Mouse (Mus musculus) T-helper 17 cell (primary cell): Measurements from ENCODE around the gene Srprb.

Experiments
- in situ Hi-C, 2 experiments: fragments of 300-600 bp; cut with MboI, MseI; formaldehyde crosslinking; loops; 1 replicate in 1 of 2; 2 replicates in 1 of 2; pipeline ENCODE4 v1.15.1; 2025; ENCODE audit warnings: high pct_unique_total_duplicates in 2 of 2

Srprb gene

DNA sequence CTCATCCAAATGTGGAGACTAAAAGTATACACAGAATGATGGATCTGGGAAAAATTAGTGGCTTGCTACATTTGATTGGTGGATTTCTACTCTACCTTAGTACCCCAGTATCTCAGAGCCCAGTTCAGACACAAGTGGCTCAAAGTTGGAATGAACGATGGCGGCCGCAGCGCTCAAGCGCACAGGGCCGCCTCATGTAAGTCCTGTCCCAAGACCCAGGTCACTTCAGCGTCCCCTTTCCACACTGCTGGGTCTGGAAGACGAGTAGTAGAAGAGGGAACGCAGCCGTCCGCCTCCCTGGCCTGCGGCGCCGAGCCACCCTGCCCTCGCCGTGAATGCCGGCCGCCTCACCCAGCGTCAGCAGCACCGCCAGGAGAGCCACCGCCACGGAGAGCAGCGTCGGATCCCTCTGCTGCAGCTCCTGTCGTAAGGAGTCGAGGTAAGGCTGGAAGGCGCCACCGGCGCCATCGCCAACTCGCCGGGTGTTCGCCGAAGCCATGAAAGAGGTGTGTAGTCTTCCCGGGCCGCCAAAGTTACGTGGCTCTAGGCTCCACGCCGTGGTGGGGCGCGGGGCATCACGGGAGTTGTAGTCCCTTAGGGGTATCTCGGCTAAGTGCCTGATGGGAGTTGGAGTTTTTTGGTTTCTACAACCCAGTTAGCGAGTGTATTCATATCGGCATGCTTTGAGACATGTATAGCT, at the start of gene Srprb:
Srprb (minus strand) TSS at position 577 of the 700 bp plus-strand sequence.
- in situ Hi-C loops, result loop anchor here in 1 of 2 experiments (5.0 to 10.0 kb wide), 2 partner anchors 89 to 793 kb away; partner anchors contain the start of gene Rab6b

DNA sequence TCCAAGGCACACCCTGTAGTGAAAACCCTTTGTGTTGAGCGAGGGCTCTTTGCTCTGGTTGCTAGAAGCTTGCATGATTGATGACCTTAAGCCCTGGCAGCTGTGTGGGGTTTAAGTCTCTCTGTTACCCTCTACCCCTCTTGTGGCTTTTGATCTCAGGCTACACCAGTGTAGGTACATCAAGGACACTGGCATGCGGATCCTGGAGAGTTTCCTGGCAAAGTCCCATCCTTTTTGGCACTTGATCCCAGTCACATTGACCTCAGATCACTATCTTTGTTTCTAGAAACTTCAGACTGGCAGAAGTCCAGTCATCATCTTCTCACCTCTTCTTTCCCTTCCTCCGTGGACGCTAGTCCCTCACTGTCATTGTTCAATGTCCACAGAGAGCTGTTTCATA, 46.7 kb upstream of the Srprb start:
- in situ Hi-C loops, result no loop called here

DNA sequence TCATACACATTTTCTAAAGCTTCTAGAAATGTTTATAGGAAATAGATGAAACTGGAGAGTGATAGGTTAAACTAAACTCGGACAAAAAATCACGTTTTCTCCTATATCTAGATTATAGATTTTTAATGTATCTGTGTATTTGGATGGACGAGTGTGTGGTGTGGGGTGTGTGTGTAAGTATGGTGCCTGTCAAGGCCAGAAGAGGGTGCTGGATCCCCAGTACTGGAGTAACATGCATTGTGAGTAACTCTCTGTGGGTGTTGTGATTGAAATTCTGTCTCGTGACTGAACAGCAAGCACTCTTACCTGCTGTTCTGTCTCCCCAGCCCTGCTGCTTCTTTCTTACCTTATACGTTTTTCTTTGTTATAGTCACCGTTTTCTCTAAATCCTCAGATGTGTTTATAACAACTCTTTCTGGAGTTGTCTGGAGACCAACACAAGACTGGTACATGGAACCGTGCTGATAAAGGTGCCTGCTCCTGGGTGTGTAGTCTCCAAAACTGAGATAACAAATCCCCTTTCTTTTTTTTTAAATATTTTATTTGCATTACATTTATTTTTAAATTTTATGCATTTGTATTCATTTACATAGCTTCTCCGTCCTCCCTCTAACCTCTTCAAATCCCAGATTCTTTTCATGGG, 44.7 kb upstream of the Srprb start:
- in situ Hi-C loops, result no loop called here

DNA sequence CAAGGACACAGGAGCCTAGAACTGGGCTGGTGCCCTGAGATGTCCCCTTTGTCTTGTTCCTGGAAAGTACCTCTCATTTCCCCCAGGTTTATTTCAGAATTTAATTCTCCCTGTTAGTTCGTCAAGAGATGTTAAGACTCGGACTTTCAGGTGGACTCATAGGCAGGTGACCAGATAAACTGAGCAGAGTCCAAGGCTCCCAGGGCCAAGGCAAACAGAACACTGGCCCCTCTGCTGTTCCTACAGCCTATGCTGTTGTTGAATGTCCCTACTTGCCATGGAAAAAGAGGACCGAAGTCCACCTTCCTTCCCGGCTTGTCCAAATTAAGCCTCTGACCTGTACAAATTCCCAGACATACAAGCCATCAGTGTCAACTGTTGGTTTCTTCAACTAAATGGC, 41.7 kb upstream of the Srprb start:
- in situ Hi-C loops, result no loop called here

DNA sequence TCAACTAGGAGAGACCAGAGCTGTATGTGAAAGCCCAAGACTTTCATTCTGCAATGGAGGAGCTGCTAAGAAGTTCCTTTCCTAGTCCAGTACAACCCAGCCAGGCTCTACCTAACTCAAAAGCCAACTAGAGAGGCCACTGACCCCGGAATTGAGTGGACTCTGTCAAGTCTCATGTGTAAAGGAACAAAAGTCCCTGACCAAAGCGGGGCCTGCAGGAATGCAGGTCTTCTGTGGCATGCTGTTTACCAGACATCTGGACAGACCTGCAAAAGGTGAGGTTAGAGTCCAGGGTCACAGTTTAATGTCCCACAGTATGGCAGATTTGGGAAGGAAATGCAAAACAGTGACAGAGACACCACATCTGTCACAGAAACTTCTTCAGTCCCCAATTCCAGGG, 39.3 kb upstream of the Srprb start:
- in situ Hi-C loops, result no loop called here

DNA sequence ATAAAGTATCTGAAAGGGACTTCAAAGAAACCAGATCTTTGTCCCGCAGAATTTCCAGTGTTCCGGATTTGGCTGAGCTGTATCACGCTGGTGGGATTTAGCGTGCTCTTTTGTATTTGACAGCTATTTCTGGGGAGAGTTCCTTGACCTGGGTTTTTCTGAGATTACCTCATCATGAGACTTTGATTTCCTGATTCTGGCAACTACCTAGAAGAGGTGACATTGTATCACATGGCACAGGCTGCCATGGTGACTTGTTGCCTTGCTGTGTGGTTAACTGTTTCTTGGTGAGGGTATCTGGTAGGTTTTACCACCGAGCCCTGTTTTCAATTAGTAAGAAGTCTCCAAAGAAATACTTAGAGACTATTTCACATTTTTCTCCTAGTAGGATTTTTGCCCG, 37.5 kb upstream of the Srprb start:
- in situ Hi-C loops, result no loop called here

DNA sequence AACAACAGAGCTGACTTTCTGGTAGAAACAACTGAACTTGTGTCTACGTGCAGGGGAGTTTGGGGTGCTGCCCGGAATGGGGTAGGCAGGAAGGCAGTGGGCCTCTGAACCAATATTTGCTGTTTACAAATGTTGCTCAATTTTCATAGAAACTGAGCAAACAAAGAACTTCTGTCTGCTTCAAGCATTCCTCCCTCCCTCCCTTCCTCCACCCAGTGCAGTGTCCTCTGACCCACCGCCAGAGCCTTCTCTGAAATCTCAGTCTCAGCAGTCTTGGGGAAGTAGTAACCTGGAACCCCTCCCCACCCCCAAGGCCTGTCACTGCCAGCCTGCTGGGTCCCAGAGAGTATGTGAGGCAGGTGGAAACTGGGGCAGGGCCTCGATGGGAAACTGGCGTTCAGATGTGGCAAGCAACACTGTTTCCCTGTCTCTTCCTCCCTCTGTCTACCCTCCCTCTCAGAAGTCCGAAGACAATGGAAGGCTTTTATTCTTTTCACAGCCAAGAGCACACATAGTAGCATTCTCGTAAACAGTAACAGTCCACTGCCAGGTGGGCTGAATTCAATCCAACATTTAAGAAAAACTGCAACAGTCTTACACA, 32.7 kb upstream of the Srprb start:
- in situ Hi-C loops, result no loop called here

DNA sequence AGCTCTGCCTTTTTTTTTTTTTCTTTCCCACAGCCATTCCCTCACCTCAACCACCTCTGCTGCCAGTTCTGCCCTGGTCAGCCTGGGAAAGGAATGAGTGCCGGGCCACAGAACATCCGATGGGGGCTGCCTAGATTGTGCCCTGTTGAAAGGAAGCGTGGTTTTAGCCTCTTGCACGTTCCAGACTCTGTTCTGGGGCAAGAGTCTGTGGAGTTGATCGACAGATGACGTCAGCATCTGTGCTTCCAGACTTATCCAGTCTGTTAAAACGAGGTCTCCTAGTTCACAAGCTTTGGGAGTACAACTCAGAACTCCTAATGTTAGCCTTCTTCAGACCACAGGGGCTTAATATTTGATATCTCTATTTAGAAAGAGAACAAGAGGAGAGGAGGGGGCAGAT, 32.1 kb upstream of the Srprb start:
- in situ Hi-C loops, result no loop called here

DNA sequence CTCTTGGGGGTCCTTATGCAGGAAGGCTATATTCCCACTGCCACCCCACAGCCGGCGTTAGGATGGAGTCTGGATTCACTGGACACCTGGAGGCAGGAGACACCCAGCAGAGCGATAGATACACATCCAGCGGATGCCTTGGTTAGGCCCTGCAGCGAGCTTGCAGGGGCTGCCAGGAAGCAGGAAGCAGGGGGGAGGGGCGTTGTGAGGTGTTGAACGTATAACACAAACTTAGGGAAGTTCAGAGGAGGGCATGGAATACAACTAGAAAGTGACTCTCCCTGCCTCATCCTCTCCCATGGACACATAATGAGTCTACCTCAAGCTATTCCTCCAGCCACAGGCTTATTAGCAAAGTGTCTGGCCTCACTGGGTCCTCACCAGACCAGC, 31.1 kb upstream of the Srprb start:
- in situ Hi-C loops, result no loop called here

DNA sequence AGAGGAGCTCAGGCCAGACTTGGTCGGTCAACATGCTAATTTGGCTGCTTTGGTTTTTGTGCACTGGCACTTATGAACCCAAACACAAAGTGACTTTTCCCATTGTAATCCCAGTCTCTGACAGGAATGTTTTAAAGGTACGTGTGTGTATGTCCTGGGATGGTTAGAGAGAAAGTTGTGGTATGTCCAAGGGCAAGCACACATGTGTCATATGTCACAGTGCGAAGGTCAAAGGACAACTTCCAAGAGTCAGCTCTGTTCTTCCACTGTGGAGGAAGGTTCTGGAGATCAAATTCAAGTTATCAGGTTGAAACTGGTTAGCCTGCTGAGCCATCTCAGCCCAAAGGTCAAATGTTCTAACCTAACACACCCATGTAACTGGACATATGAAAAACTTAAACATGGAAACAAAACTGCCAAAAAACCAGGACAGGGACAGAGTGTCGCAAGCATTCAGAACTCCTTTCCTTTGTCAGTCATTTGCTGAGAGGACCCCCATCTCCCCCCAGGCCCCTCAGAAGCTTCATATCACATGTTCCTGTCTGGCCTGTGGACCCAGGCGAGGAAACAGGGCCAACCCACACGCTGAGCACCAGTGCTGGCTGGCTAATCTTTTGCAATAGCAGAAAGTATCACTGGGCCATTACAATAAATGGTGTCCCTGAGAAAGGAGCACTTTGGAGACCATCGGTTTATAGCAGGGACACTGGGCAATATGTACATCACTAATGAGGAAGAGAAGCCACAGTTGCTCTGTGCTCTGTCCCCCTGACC, 30.5 kb upstream of the Srprb start:
- in situ Hi-C loops, result no loop called here

DNA sequence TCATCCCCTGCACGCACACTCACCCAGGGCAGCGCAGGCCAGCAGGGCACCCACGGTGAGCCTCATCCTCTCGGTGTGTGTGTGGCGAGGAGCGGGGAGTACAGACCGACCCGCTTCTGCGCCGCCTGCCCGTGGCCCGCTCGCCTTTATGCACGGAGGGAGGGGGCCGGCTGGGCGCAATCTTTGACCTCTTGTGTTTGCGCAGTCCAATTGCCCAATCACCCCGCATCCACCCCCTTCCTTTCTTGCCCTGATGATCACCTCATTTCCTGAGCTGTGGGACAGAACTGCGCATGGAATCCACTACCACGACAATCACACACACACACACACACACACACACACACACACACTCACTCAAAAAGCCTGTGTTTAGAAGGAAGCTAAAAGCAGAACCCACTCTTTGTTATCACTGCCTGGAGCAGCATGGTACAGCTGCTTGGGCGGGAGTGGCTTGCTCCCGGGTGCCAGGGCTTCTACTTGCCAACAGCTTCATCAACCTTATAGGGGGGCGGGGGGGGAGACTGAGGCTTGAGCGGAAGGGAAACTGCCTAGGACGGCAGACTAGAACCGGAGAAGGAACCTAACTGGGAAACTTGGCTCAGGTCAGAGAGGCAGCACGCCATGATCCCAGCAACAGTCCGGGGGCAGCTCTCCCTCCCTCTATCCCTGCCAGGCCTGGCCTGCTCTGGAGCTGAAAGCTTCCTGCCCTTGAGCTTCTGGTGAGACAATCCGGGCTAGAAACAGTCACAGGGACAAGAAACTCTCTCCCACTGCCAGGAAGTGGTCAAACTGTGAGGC, 28.4 kb upstream of the Srprb start, which contains the start of the genes Gm20425 and Trf:
Gm20425 (minus strand) TSS at position 157 of the 801 bp plus-strand sequence.
Trf (minus strand) TSS at position 294 of the 801 bp plus-strand sequence.
- in situ Hi-C loops, result no loop called here

DNA sequence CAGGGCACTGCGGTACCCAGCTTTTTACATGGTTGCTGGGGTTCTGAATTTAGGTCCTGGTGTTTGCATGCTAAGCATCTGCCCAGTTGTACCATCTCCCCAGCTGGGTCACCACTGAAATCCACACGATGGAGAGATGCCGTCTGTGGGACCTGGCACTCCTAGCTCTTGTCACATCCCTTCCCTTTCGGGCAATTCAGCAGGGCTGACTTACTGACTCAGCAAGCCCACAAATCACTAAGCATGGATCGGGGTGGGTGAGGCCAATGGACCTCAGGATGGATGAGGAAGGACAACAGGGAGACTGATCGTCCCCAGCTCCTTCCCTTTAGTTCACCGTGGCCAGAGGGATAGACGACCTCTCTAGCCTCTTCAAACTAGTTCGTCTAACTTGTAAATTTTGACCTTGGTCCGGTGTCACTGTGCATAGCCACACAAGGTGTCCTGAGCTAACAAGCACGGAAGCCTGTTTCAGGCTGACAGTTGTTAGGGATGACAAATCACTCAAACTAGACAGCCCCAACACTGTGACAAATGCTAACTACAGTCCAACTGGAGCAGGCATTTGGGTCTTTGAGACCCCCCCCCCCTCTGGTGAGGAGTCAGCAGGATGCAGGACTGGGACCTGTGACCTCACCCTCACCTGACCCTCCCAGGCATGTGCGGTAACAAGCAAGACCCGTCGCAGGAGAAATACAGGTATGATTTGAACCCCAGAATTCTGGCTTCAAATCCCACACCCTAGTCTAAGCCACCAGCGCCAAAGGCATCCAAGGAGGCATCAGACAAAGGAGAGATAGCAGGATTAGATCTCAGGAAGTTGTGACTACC, 27.3 kb upstream of the Srprb start:
- in situ Hi-C loops, result loop anchor here in 1 of 2 experiments (5.0 kb wide), 1 partner anchor 73 kb away; no protein-coding TSS in a partner anchor

DNA sequence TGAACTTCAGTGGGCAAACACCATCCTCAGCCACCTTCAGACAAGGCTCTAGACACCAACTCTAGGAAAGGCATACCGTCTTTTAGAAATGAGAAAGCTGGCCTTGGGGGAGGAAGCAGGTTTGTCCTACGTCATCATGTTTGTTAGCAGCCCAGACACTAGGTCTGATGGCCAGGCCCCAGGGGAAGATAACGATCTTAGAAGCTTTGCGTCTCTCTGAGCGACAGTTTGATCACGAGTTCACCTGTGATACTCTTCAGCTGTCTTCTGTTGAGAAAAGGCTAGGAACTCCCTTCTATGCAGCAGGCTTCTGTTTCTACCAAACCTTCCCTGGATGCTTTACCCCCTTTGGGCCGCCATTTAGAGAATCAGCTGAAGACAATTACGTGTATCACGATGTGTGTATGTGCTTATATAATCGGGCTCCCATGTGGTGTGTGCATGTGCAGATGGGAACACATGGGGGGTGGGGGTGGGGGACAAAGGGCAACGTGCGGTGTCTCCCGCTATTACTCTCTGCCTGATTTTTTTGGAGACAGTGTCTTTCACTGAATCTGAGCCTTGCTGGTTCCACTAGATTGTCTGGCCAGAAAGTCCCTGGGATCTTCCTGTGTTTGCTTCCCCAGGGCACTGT, 26.6 kb upstream of the Srprb start:
- in situ Hi-C loops, result loop anchor here in 1 of 2 experiments (5.0 kb wide), 1 partner anchor 74 kb away; no protein-coding TSS in a partner anchor

DNA sequence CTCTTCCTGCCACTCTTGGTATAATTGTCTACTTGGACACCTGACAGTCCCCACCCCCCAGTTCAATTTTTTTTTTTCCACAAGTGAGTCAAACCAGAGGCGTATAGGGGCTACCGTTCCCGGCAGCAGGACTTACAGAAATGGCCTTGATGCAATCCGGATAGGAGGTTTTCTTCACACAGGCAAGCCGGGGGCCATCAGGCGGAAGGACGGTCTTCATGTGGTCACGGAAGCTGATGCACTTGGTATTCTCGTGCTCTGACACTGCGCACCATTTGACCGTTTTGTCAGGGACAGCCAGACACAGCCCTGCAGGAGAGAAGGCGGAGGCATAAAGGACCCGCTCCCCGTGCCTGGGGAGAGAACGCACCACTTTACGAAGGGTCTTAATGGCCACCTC, 25.8 kb upstream of the Srprb start:
- in situ Hi-C loops, result loop anchor here in 1 of 2 experiments (5.0 kb wide), 1 partner anchor 75 kb away; no protein-coding TSS in a partner anchor

DNA sequence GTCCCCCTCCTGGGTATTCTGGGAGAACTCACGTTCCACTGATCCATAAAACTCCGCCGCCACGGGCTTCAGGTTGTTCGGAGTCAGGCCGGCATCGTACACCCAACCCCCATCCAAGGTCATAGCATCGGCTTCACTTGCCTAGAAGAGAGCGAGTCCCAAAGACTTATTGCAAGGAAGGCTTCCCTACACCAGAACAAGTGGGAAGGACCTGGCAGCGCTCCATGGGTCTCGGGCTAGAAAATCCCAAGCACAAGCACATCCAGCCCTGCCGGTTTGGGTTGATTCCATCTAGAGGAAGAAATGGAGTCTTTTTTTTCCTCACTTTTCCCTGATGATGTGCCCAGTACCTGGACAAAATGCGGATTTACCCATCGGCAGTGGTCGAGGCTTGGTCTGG, 24.9 kb upstream of the Srprb start:
- in situ Hi-C loops, result loop anchor here in 1 of 2 experiments (5.0 kb wide), 1 partner anchor 75 kb away; no protein-coding TSS in a partner anchor

DNA sequence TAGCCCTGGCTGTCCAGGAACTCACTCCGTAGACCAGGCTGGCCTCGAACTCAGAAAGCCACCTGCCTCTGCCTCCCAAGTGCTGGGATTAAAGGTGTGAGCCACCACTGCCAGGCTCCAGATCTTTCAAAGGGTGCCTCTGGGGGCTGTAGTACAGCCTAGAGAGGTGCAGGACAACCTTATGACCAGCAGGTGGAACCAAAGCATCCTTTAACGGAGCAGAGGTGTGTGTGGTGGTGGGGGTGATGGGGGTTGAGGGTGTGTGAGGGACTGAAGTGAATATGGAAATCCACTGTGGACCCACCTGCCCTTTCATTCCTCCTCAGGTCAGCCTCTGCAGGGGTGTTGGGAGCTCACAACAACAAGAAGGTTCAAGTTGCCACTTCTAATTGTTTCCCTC, 23.5 kb upstream of the Srprb start:
- in situ Hi-C loops, result loop anchor here in 1 of 2 experiments (5.0 kb wide), 1 partner anchor 77 kb away; no protein-coding TSS in a partner anchor

DNA sequence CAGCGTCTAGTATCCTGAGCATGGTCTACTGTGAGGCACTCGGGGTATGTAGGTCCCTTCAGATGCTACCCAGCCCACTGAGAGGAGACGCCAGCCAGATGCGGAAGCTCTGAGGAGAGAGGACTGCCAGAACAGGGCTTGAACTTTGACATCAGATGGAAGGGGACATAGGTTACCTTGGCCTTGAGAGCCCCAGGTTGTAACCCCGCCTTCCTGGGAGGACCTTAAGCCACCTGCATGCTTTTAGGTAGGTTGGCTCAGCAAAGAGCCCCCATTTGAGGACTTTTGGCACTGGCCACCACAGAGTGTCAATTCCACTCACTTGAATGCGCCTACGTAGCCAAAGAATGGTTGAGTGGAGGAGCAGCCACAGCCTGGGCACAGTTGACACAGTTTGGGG, 22.8 kb upstream of the Srprb start:
- in situ Hi-C loops, result loop anchor here in 1 of 2 experiments (5.0 kb wide), 1 partner anchor 78 kb away; no protein-coding TSS in a partner anchor

DNA sequence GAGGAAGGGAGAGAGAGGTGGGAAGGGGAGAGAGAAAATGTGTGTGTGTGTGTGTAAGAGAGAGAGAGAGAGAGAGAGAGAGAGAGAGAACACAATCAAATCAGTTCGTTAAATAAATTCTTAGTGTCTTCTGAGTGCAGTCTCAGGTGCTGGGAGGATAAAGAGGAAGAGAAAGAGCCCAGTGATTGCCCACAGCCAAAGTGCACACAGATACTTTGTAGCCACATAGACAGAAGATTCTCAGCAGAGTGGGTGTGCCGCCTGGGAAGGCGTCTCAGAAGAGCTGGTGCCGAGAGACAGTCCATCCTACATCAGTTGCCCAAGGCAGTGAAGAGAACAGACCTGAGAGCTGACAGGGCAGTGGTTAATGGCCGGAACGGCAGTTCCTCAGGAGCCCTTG, 12.3 kb upstream of the Srprb start:
- in situ Hi-C loops, result no loop called here

DNA sequence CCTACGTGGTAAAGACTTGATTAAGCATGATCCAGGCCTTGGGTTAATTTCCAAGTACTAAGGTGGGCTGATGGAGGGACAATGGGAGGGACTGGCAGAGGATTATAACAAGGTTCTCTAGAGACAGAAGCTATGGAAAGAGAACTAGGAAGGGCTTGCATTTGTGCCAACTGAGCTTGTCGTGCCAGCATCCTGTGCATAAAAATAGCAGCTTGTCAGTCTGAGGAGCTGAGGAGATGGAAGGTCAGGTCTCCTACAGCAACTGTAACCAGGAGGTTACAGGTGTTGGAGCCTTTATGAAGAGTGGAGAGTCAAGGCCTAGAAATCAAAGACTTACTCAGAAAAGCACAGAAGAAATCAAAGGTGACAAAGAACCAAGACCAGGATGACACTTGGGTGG, 11.7 kb upstream of the Srprb start:
- in situ Hi-C loops, result no loop called here
